Mouse (Mus musculus): Measurements from ENCODE around the gene Crebrf. TPM values are rescaled to one million over a fixed set of nuclear protein-coding genes. Genes with fewer than 3 reads are reported as not detected.

Crebrf gene
- polyA plus RNA-seq, 1 experiment = 2.8 TPM

DNA sequence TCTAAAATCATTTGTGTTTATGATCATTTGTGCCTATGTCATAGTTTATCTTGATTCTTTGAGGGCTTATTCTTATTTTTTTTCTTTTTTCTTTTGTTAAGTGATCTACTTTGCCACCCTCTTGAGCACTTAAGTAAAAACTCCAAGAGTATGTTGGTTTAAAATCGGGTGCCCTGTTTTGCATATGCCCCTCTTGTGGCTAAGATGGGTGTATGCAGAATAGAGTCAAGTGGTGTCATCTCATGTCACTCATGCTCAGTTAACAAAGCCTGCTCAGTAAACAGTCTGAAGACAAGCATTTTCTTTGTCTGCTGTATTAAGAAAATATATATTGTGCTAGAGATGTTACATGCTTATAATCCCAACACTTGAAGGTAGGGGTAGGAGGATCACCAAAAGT, 27.8 kb downstream of the Crebrf start:
- 67% methylated on average over 1 of the region's 1 CpGs for WGBS
- TF ChIP-seq POLR2A (IDR thresholded peaks at IDR 0.05; ENCODE audit: low read depth, low read length) = no peak
- TF ChIP-seq CTCF (IDR thresholded peaks at IDR 0.05; ENCODE audit: extremely low read depth, insufficient read length, insufficient replicate concordance, low read depth, low read length) = no peak

GRCm38 (mm10) chr17:26749975-26750374, 34.5 kb downstream of the Crebrf start:
- Histone ChIP-seq H3K36me3 (ENCODE audit: control insufficient read depth, insufficient read depth, low read length) (0 out of 2 replicates have a peak, but pooled peaks cover 2% of the 10 kb centered on the region), H3K4me3 (ENCODE audit: low read depth, low read length) (no peak overlapping the region), H3K27ac (ENCODE audit: insufficient read depth, low read depth, low read length) (no peak overlapping the region), H3K4me1 (ENCODE audit: control insufficient read depth, insufficient read depth, insufficient read length, low read length) (0 out of 2 replicates have a peak, but pooled peaks cover 2% of the 10 kb centered on the region), H3K27me3 (ENCODE audit: control insufficient read depth, insufficient read depth, low read length) (no peaks in the 10 kb centered on the region)
- 96% methylated on average over 3 of the region's 3 CpGs for WGBS
- TF ChIP-seq POLR2A (IDR thresholded peaks at IDR 0.05; ENCODE audit: low read depth, low read length) (no peak), CTCF (IDR thresholded peaks at IDR 0.05; ENCODE audit: extremely low read depth, insufficient read length, insufficient replicate concordance, low read depth, low read length) (no peak)

More for the DNA sequence above, 27.8 kb downstream of the Crebrf start:
- Histone ChIP-seq H3K4me3 (ENCODE audit: low read depth, low read length) (no peak overlapping the region), H3K27me3 (ENCODE audit: control insufficient read depth, insufficient read depth, low read length) (no peaks in the 10 kb centered on the region), H3K36me3 (ENCODE audit: control insufficient read depth, insufficient read depth, low read length) (peaks cover 20% of the 10 kb centered on the region), H3K4me1 (ENCODE audit: control insufficient read depth, insufficient read depth, insufficient read length, low read length) (no peaks in the 10 kb centered on the region), H3K27ac (ENCODE audit: insufficient read depth, low read depth, low read length) (no peak overlapping the region)

- no peaks in the 10 kb centered on the region for H3K27me3 ChIP-seq (ENCODE audit: control insufficient read depth, insufficient read depth, low read length)
- 0 out of 2 replicates have a peak, but pooled peaks cover 2% of the 10 kb centered on the region for H3K4me1 ChIP-seq (ENCODE audit: control insufficient read depth, insufficient read depth, insufficient read length, low read length)
- no peak for TF ChIP-seq POLR2A (IDR thresholded peaks at IDR 0.05; ENCODE audit: low read depth, low read length)
- TF ChIP-seq CTCF (IDR thresholded peaks at IDR 0.05; ENCODE audit: extremely low read depth, insufficient read length, insufficient replicate concordance, low read depth, low read length) = no peak
- 73% methylated on average over 1 of the region's 1 CpGs for WGBS
- H3K27ac ChIP-seq (ENCODE audit: insufficient read depth, low read depth, low read length) = no peak overlapping the region
- H3K4me3 ChIP-seq (ENCODE audit: low read depth, low read length) = no peak overlapping the region
- H3K36me3 ChIP-seq (ENCODE audit: control insufficient read depth, insufficient read depth, low read length) = no peaks in the 10 kb centered on the region
These were observed 36.8 kb downstream of the Crebrf start for GRCm38 (mm10) chr17:26752297-26752696.

- Histone ChIP-seq H3K4me3 (ENCODE audit: low read depth, low read length) (no peak overlapping the region), H3K4me1 (ENCODE audit: control insufficient read depth, insufficient read depth, insufficient read length, low read length) (0 out of 2 replicates have a peak, but pooled peaks cover 2% of the 10 kb centered on the region), H3K36me3 (ENCODE audit: control insufficient read depth, insufficient read depth, low read length) (peaks cover 3% of the 10 kb centered on the region), H3K27ac (ENCODE audit: insufficient read depth, low read depth, low read length) (no peak overlapping the region), H3K27me3 (ENCODE audit: control insufficient read depth, insufficient read depth, low read length) (no peaks in the 10 kb centered on the region)
- TF ChIP-seq CTCF (IDR thresholded peaks at IDR 0.05; ENCODE audit: extremely low read depth, insufficient read length, insufficient replicate concordance, low read depth, low read length) (no peak), POLR2A (IDR thresholded peaks at IDR 0.05; ENCODE audit: low read depth, low read length) (no peak)
- WGBS = 13% methylated on average over 2 of the region's 2 CpGs
These were observed 38.0 kb downstream of the Crebrf start for GRCm38 (mm10) chr17:26753476-26753875.

- TF ChIP-seq POLR2A (IDR thresholded peaks at IDR 0.05; ENCODE audit: low read depth, low read length) (no peak), CTCF (IDR thresholded peaks at IDR 0.05; ENCODE audit: extremely low read depth, insufficient read length, insufficient replicate concordance, low read depth, low read length) (no peak)
- H3K4me1 ChIP-seq (ENCODE audit: control insufficient read depth, insufficient read depth, insufficient read length, low read length) = no peaks in the 10 kb centered on the region
- no peak overlapping the region for H3K4me3 ChIP-seq (ENCODE audit: low read depth, low read length)
- no peak overlapping the region for H3K27ac ChIP-seq (ENCODE audit: insufficient read depth, low read depth, low read length)
- no peaks in the 10 kb centered on the region for H3K27me3 ChIP-seq (ENCODE audit: control insufficient read depth, insufficient read depth, low read length)
- 86% methylated on average over 5 of the region's 5 CpGs for WGBS
- H3K36me3 ChIP-seq (ENCODE audit: control insufficient read depth, insufficient read depth, low read length) = peaks cover 41% of the 10 kb centered on the region
These were observed 51.8 kb downstream of the Crebrf start for GRCm38 (mm10) chr17:26767100-26767753.

DNA sequence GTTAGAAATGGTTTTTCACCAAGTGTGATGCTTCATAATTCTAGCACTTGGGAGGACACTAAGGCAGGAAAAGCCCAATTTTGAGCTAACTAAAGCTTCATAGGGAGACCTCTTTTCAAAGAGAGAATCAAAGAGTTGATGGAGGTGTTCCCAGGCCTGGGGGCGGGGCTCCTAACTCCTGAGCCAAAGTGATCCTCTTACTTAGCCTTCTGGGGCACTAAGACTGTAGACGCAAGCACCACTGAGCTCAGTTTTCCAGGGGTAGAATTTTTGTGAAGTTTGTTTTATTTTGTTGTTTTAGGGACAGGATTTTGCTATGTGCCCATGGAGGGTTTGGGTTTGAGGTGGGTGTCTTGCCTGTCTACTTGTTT, 52.3 kb downstream of the Crebrf start:
- no peak overlapping the region for H3K4me3 ChIP-seq (ENCODE audit: low read depth, low read length)
- peaks cover 39% of the 10 kb centered on the region for H3K36me3 ChIP-seq (ENCODE audit: control insufficient read depth, insufficient read depth, low read length)
- H3K27me3 ChIP-seq (ENCODE audit: control insufficient read depth, insufficient read depth, low read length) = no peaks in the 10 kb centered on the region
- WGBS = 95% methylated on average over 2 of the region's 2 CpGs
- no peaks in the 10 kb centered on the region for H3K4me1 ChIP-seq (ENCODE audit: control insufficient read depth, insufficient read depth, insufficient read length, low read length)
- TF ChIP-seq POLR2A (IDR thresholded peaks at IDR 0.05; ENCODE audit: low read depth, low read length) (no peak), CTCF (IDR thresholded peaks at IDR 0.05; ENCODE audit: extremely low read depth, insufficient read length, insufficient replicate concordance, low read depth, low read length) (no peak)
- no peak overlapping the region for H3K27ac ChIP-seq (ENCODE audit: insufficient read depth, low read depth, low read length)

DNA sequence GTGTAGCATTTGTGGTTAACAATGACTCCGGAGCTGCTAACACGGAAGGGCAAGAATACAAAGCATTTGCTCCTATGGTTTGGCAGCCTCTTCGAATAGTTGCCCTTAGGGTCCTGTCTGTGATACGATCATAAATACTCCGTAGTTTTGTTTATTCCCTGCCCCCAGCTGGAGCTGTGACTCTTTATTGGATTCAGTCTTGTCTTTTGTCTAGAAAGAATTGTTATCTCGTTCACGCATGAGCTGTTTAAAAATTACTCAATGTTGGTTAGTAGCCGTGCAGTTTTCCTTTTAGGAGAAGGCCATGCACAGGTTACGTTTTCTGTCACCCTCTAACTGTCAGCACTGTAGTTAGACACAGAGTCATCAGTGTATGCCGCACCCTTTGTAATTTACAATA, 60.8 kb downstream of the Crebrf start:
- Histone ChIP-seq H3K4me3 (ENCODE audit: low read depth, low read length) (no peak overlapping the region), H3K36me3 (ENCODE audit: control insufficient read depth, insufficient read depth, low read length) (peaks cover 18% of the 10 kb centered on the region), H3K4me1 (ENCODE audit: control insufficient read depth, insufficient read depth, insufficient read length, low read length) (no peaks in the 10 kb centered on the region), H3K27ac (ENCODE audit: insufficient read depth, low read depth, low read length) (no peak overlapping the region), H3K27me3 (ENCODE audit: control insufficient read depth, insufficient read depth, low read length) (no peaks in the 10 kb centered on the region)
- TF ChIP-seq CTCF (IDR thresholded peaks at IDR 0.05; ENCODE audit: extremely low read depth, insufficient read length, insufficient replicate concordance, low read depth, low read length) (no peak), POLR2A (IDR thresholded peaks at IDR 0.05; ENCODE audit: low read depth, low read length) (no peak)
- 61% methylated on average over 10 of the region's 10 CpGs for WGBS

Data from small intestine, adult 2 months (tissue).